Mouse (Mus musculus): ENCODE measurements around the gene Nav2. TPM values are rescaled to one million over a fixed set of nuclear protein-coding genes. Genes with fewer than 3 reads are reported as not detected.

Nav2 gene
- total RNA-seq, 2 experiments from 2014 or later, result 71.1 to 81.0 TPM

- no peak for DNase-seq (ENCODE audit: low spot score in 2 of 2)
These were observed 409.8 kb downstream of the Nav2 start for GRCm38 (mm10) chr7:49318183-49318897.

- DNase-seq (ENCODE audit: low spot score in 2 of 2), result no peak
These were observed 410.4 kb downstream of the Nav2 start for GRCm38 (mm10) chr7:49318898-49319293.

GRCm38 (mm10) chr7:49319981-49320380, 411.5 kb downstream of the Nav2 start:
- DNase-seq (ENCODE audit: low spot score in 2 of 2), result no peak

DNA sequence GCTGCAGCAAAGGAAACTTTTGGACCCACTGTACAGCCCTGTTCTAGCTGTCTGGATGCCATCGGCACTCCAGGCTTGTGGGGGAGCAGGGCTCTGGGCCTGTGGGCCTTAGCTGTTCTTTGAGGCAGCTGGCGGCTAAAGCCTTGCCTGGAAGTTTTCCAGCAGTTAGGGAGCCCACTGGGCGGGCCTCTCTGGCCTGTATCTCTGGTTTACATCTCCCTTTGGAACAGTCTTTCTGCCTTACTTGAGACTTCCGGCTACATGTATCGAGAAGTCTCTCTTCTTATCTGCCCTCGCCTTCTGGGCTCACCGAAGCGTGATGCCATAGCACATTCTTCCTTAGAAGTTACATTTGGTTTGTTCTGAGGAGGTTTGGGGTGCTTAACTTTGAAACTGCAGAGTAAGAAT, 412.6 kb downstream of the Nav2 start:
- no peak for DNase-seq (ENCODE audit: low spot score in 2 of 2)

- DNase-seq (ENCODE audit: low spot score in 2 of 2), result no peak
These were observed 413.7 kb downstream of the Nav2 start for GRCm38 (mm10) chr7:49322179-49322578.

GRCm38 (mm10) chr7:49324575-49324974, 416.1 kb downstream of the Nav2 start:
- DNase-seq (ENCODE audit: low spot score in 2 of 2), result no peak

- DNase-seq (ENCODE audit: low spot score in 2 of 2), result no peak
These were observed 417.7 kb downstream of the Nav2 start for GRCm38 (mm10) chr7:49326136-49326722.

DNA sequence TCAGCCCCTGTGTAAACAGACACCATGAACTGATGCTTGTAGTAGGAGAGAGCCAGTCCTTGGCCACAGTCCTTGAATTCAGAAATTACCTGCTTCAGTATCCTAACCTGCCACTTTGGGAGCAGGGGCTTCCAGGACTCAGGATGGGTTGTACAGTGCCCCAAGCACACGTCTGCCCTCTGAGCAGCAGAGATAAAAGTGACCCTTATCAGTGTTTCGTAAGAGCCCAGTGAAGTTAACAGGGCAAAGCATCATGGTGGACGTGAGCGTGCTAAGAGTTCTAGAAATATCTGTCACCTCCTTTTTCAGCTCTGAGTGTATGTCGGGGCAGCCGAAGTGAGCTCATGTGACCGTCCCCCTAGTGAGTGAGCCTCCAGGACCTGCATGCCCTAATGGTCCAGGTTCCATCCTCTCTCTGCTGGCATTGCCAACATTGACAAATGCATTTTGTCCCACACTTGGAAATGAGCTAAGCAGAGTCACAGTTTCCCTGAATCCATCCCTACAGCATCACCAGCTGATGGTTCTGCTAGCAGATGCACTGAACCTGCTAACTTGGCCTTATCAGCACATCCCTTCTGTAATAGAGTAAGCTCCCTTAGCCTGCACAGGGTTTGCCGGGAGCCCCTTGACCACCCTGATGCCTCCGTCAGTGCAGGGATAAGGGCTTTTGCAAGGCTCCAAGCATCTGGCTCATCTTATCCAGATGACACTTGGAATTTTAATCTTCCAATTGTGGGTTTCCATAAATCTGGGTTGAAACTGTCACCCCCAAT, 418.6 kb downstream of the Nav2 start:
- DNase-seq (ENCODE audit: low spot score in 2 of 2), result no peak

- DNase-seq (ENCODE audit: low spot score in 2 of 2), result no peak
These were observed 421.7 kb downstream of the Nav2 start for GRCm38 (mm10) chr7:49330181-49330580.

- no peak for DNase-seq (ENCODE audit: low spot score in 2 of 2)
These were observed 423.4 kb downstream of the Nav2 start for GRCm38 (mm10) chr7:49331939-49332338.

DNA sequence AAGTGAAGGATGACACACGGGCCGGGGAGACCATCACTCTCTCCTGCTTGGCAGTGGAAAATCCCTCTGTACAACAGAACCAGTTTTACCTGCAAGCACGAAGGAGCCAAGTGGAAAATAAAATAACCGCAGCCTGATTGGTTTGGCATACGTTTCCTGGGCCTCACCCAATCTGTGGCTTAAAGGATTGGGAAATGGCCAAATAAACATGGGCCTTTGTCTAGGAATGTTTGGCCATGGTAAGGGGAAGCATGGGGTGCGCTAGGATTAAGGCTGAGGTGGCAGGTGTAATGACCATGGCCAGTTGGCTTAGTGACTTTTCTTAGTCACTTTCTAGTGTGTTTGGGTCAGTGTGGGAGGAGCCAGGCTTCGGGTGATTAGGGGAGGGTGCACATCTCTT, 424.1 kb downstream of the Nav2 start:
- no peak for DNase-seq (ENCODE audit: low spot score in 2 of 2)

DNA sequence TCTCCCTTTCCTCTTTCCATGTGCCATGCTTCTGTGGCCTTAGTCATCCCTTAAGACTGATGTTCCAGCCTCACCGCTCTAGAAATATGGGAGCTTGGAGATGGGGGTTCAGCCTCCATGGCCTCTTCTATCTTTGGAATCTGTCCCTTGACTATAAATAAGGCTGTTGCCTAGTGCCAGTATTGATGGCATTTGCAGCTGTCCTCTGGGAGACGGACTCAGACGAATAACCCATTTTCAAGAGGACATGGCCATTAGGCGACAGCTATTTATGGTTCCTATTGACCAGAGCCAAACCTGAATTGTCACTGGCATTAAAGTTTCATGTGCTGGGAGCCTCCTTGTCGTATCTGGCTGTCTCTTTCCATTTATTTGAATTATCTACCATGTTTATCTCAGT, 425.6 kb downstream of the Nav2 start:
- DNase-seq (ENCODE audit: low spot score in 2 of 2), result no peak

DNA sequence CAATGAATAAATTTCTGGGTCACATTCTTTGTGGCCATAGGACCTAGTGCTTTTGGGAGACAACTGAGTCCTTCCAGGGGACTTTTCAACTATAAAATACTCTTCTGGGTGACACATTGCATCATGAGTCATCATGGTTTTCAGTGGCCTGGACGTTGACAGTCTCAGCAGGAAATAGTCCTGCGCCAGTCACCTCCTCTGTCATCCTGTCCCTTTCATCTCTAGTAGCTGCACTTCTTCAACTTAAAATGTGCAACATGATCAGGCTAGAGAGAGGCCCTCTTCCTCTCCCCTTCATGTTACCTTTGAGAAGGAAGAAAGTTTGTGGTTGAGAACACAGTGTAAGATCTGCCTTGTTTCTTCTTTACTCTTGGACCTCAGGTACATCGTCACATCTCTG, 426.5 kb downstream of the Nav2 start:
- DNase-seq (ENCODE audit: low spot score in 2 of 2), result no peak

- DNase-seq (ENCODE audit: low spot score in 2 of 2), result no peak
These were observed 428.2 kb downstream of the Nav2 start for GRCm38 (mm10) chr7:49336725-49337124.

DNA sequence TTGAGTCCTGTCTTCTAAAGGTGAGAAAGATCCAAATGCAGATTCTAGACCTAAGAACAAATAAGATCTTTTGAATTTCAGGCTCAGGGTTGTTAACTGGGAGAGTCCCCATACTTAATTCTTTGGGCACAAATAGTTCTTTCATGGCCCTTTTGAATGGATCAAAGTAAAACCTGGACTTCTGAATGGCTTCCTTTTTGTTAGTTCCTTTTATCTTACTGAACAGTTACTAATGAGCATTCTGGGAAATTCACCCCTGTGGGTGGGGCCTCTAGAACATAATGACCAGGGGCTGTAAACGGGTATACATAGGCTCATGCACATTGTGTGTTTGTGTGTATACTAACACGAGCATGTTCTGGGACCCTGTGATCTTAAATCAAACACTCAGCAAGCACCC, 429.2 kb downstream of the Nav2 start:
- no peak for DNase-seq (ENCODE audit: low spot score in 2 of 2)

DNA sequence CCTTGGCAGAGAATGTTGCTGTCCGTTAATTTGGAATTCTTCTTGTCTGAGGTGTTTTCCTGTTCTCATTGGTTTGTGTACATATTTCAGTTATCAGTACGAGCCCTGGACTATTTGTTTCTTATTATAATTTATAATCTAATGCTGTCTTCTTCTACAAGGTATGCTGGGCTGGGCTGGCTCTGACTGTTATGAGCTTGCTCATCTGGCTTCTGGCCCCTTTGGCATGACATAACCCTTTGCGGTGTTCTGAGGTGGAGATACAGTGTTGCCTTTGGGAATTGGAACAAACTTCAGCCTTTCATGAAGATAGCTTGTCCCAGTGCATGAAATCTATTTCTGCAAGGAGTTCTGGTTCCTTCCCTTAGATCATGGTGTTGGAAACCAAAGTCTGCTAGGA, 431.4 kb downstream of the Nav2 start:
- DNase-seq (ENCODE audit: low spot score in 2 of 2), result no peak

DNA sequence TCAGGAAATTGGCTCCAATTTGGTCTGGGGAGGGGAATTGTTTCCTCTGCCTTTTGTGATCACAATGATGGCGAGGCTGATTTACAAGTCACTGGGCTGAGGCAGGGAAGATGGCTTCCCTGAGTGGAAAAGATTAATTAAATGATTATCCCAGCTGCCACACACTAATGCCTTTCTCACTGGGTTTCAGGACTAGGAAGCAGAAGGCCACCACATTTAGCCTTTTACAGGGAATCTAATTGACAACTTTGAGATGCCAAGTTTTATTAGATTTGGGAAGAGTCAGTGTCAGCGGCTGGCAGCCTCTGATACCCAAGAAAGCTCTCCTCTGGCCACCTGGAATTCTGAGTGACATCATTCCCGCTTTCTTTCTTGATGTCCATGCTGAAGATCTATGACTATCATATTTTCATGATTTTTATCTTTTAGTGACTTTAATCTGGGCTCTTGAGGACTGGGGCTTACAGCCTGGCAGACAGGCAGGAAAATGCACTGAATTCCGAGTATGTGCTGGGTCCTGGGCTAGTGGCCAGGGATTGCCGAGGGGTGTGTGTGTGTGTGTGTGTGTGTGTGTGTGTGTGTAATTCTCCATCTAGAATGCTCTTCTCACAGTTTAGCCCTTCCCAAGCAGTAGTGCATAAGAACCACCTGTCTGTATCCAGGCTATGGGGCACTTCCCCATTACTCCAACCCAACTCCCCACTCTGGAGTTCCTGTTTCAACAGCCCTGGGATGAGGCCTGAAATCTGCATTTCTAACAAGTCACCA, 432.8 kb downstream of the Nav2 start:
- DNase-seq (ENCODE audit: low spot score in 2 of 2), result no peak

DNA sequence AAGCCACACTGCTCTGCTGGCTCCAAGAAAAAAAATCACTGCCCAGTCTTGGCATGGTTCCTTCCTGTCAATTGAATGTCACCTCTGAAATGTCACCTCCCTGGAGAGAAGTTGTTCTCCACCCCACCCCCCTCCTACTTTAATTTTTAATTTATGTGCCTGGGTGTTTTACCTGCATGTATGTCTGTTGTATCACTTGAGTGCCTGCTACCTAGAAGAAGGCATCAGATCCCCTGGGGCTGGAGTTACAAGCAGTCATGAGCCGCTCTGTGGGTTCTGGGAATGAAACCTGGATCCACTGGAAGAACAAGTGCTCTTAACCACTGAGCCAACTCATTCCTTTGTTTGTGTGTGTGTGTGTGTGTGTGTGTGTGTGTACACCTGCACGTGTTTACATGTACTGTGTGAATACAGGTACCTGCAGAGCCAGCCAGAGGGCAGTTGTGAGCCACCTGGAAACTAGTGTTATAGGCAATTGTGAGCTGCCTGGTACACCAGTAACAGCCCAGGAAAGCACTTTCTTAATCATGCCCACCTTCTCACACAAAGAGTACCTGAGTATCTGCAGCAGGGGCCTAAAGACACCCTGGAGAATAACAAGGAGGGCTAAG, 433.5 kb downstream of the Nav2 start:
- no peak for DNase-seq (ENCODE audit: low spot score in 2 of 2)

DNA sequence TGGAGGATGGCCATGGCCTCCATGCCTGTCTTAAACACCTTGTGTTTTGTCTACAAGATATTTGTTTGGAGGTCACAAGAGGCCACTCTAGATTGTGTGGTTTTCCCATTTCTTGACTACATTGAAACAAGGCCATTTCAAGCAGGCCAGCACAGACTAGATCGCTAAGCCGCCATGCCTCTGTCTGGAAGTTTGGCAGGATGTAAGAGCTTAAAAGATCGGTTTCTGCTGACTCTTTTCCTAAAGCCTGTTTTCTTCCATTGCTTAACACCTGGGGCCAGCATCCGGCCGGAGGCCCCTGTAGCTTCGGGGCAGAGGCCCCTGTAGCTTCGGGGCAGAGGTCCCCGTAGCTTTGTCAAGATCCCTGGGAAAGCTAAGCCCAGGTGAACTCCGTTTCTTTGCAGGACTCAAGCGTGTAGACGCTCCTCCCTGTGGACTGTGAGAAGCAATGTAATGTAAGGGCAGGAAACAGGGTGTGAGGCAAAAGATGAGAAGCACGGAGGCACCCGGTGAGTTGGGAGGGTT, 434.1 kb downstream of the Nav2 start:
- no peak for DNase-seq (ENCODE audit: low spot score in 2 of 2)

DNA sequence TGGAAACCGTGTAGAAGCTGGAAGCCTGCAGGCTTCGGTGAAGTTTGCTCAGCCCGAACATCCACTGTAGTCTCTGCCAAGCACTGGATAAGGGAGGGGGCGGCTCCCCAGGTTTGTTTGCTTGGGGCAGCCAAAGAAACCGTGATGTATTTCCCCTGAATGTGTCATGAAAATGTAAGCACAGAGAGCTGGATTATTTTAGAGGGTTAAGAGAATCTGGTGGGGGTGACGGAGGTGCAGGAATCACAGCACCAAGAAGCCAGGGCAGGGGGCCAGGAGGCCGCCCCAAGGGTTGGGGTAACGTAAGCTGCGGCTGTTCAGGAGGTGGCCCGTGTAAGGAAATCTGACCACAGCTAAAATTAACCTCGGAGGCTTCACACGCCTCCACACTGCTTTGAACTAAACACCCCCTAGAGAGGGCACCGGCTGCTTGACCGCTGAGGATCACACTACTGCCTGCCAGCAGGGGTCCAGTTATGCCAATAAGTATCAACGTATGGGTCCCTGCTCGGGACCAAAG, 434.6 kb downstream of the Nav2 start:
- no peak for DNase-seq (ENCODE audit: low spot score in 2 of 2)

Data from left cerebral cortex, adult 18-20 months (tissue).